16 mouse cellular contexts compared by ENCODE assay signal in genomic region chr2:179664171-179664608, GRCm38 (mm10).
DNase-seq lines count a peak whose midpoint lies in the region; ATAC-seq and TF ChIP-seq lines count a peak whose summit lies in the region.
"Had no signal": no experiment of that assay in that cellular context is flagged by ENCODE, and none has a peak within 500 bp of the region (broad histone marks: within the 10 kb centered on the region; RNA-seq: fewer than 3 reads in every experiment).

No protein-coding gene starts in this region.

- DNase-seq in forebrain, embryonic 11.5 days (ENCODE audit: low spot score) = no peak
- DNase-seq in kidney, postnatal 4 days = peak; percentile 11 to 27
- DNase-seq in kidney, adult 11 months = no peak
- peak; percentile 62 for DNase-seq in CH12.LX (ENCODE audit: extremely low read depth)
- no peak for DNase-seq in urinary bladder, postnatal 4 days (ENCODE audit: low spot score in 2 of 2)
- no peak for DNase-seq in left cerebral cortex, adult 8-10 months (ENCODE audit: low spot score in 2 of 2)
- DNase-seq: adrenal gland, adult 2 months; cerebellum, postnatal 14 days; gastrocnemius, postnatal 14 days; kidney, adult 2 months; thymus, postnatal 36 days had no signal

- H3K4me3 ChIP-seq in forebrain, embryonic 13.5 days = no peak overlapping the region
- no peak overlapping the region for H3K4me3 ChIP-seq in forebrain, embryonic 11.5 days (ENCODE audit: low read depth, low read length)
- H3K4me3 ChIP-seq in CH12.LX (replicated peaks in 1 of 3; ENCODE audit: low read depth in 2 of 3, low read length in 2 of 3, poor library complexity in 1 of 3) = no peak overlapping the region
- no peak overlapping the region for H3K4me3 ChIP-seq in midbrain, embryonic 13.5 days (replicated peaks)
- H3K4me3 ChIP-seq: liver, embryonic 12.5 days; myocyte had no signal

- dilution Hi-C loops in CH12.LX (cut with MboI; ENCODE audit: extremely low pct_ligation_motif_present, extremely low pct_unique_long_range_greater_than_20kb, low sequenced_read_pairs) = no loop called here

- H3K9me3 ChIP-seq in forebrain, embryonic 13.5 days (replicated peaks) = no peaks in the 10 kb centered on the region
- H3K9me3 ChIP-seq in forebrain, embryonic 11.5 days (ENCODE audit: control insufficient read depth, low read length) = no peaks in the 10 kb centered on the region; the same call in 1 of the 2 replicates
- H3K9me3 ChIP-seq in CH12.LX (replicated peaks; ENCODE audit: low read length) = peaks cover 4% of the 10 kb centered on the region
- no peaks in the 10 kb centered on the region for H3K9me3 ChIP-seq in midbrain, embryonic 13.5 days
- H3K9me3 ChIP-seq: liver, embryonic 12.5 days had no signal

- no peak overlapping the region for H3K4me2 ChIP-seq in forebrain, embryonic 13.5 days
- no peak overlapping the region for H3K4me2 ChIP-seq in forebrain, embryonic 11.5 days (ENCODE audit: low read depth, low read length, severe bottlenecking)
- peak overlapping the region; percentile 17; the same call in 1 of the 2 replicates for H3K4me2 ChIP-seq in CH12.LX (ENCODE audit: insufficient read depth, low read depth, poor library complexity, severe bottlenecking)
- no peak overlapping the region for H3K4me2 ChIP-seq in midbrain, embryonic 13.5 days (replicated peaks)
- H3K4me2 ChIP-seq: liver, embryonic 12.5 days had no signal

- no peak for TF ChIP-seq CTCF in CH12.LX (conservative IDR thresholded peaks at IDR 0.05 in 1 of 2, IDR thresholded peaks at IDR 0.05 in 1 of 2; ENCODE audit: low read depth in 2 of 2, low read length in 2 of 2)

- no peak for TF ChIP-seq POLR2A in CH12.LX (IDR thresholded peaks at IDR 0.05; ENCODE audit: low read depth, low read length)

- ATAC-seq in forebrain, embryonic 13.5 days = peak; percentile 70
- no peak for ATAC-seq in forebrain, embryonic 11.5 days (replicated peaks; ENCODE audit: low FRiP score)
- ATAC-seq in midbrain, embryonic 13.5 days = peak; percentile 55
- ATAC-seq: liver, embryonic 12.5 days had no signal

- peaks cover 56% of the 10 kb centered on the region for H3K4me1 ChIP-seq in forebrain, embryonic 13.5 days
- peaks cover 10% of the 10 kb centered on the region for H3K4me1 ChIP-seq in forebrain, embryonic 11.5 days (replicated peaks; ENCODE audit: control insufficient read depth, insufficient read depth, low read length)
- peaks cover 31 to 47% of the 10 kb centered on the region in 2 experiments for H3K4me1 ChIP-seq in CH12.LX (ENCODE audit: control insufficient read depth in 1 of 2, insufficient read depth in 2 of 2)
- H3K4me1 ChIP-seq in midbrain, embryonic 13.5 days (replicated peaks) = peaks cover 44% of the 10 kb centered on the region

- H3K27me3 ChIP-seq in forebrain, embryonic 13.5 days = peaks cover 13% of the 10 kb centered on the region
- no peaks in the 10 kb centered on the region; the same call in 1 of the 2 replicates for H3K27me3 ChIP-seq in forebrain, embryonic 11.5 days (ENCODE audit: control insufficient read depth, insufficient read depth, low read length)
- no peaks in the 10 kb centered on the region for H3K27me3 ChIP-seq in CH12.LX (replicated peaks)
- peaks cover 63% of the 10 kb centered on the region for H3K27me3 ChIP-seq in midbrain, embryonic 13.5 days

- peak; percentile 59 for TF ChIP-seq EP300 in CH12.LX (IDR thresholded peaks at IDR 0.05; ENCODE audit: low read length)

- in situ Hi-C loops in CH12.LX (cut with MboI; ENCODE audit: low pct_ligation_motif_present, low pct_unique_long_range_greater_than_20kb, low sequenced_read_pairs) = no loop called here

- no peaks in the 10 kb centered on the region for H3K79me2 ChIP-seq in CH12.LX (replicated peaks; ENCODE audit: control insufficient read depth, extremely low read depth, insufficient read depth, poor library complexity, severe bottlenecking)

- H3K36me3 ChIP-seq in forebrain, embryonic 13.5 days (ENCODE audit: poor library complexity, severe bottlenecking) = no peaks in the 10 kb centered on the region
- no peaks in the 10 kb centered on the region for H3K36me3 ChIP-seq in forebrain, embryonic 11.5 days (ENCODE audit: control insufficient read depth, insufficient read depth, low read length)
- no peaks in the 10 kb centered on the region for H3K36me3 ChIP-seq in CH12.LX (replicated peaks in 1 of 2; ENCODE audit: control insufficient read depth in 1 of 2, insufficient read depth in 1 of 2, low read length in 1 of 2)
- no peaks in the 10 kb centered on the region for H3K36me3 ChIP-seq in midbrain, embryonic 13.5 days
- H3K36me3 ChIP-seq: liver, embryonic 12.5 days had no signal

- WGBS in forebrain, embryonic 13.5 days = 73% methylated on average over 13 of the region's 13 CpGs
- 85% methylated on average over 13 of the region's 13 CpGs for WGBS in forebrain, embryonic 11.5 days
- WGBS in midbrain, embryonic 13.5 days = 75% methylated on average over 13 of the region's 13 CpGs

- TF ChIP-seq RAD21 in CH12.LX (IDR thresholded peaks at IDR 0.05; ENCODE audit: low read depth, low read length) = no peak

- no peak overlapping the region for H3K9ac ChIP-seq in forebrain, embryonic 13.5 days
- no peak overlapping the region for H3K9ac ChIP-seq in forebrain, embryonic 11.5 days (ENCODE audit: low read length)
- no peak overlapping the region for H3K9ac ChIP-seq in CH12.LX (ENCODE audit: insufficient read depth, low read depth)
- H3K9ac ChIP-seq in midbrain, embryonic 13.5 days (replicated peaks) = no peak overlapping the region
- H3K9ac ChIP-seq: liver, embryonic 12.5 days had no signal

- H3K27ac ChIP-seq in forebrain, embryonic 13.5 days = 0 out of 2 replicates have a peak overlapping the region, but pooled peaks have one; percentile 31
- H3K27ac ChIP-seq in forebrain, embryonic 11.5 days (ENCODE audit: low read depth, low read length) = no peak overlapping the region
- H3K27ac ChIP-seq in CH12.LX (ENCODE audit: insufficient read depth, low read depth) = no peak overlapping the region
- no peak overlapping the region for H3K27ac ChIP-seq in midbrain, embryonic 13.5 days
- H3K27ac ChIP-seq: liver, embryonic 12.5 days; stomach, postnatal 0 days had no signal

TF ChIP-seq in CH12.LX, 34 proteins besides CTCF, POLR2A, EP300 and RAD21:
- TF ChIP-seq ELF1 (IDR thresholded peaks at IDR 0.05; ENCODE audit: low read depth, low read length) (peak; percentile 12; the same call in 1 of the 2 replicates), KAT2A (IDR thresholded peaks at IDR 0.05; ENCODE audit: insufficient replicate concordance, low read length) (0 out of 2 replicates have a peak, but pooled peaks have one; percentile 1), BHLHE40 (IDR thresholded peaks at IDR 0.05; ENCODE audit: low read depth, low read length) (peak; percentile 49; the same call in 1 of the 2 replicates), ZC3H11A (IDR thresholded peaks at IDR 0.05; ENCODE audit: low read depth, low read length) (no peak), MAX (IDR thresholded peaks at IDR 0.05; ENCODE audit: low read length) (no peak), PAX5 (IDR thresholded peaks at IDR 0.05; ENCODE audit: low read length) (no peak), IRF4 (IDR thresholded peaks at IDR 0.05; ENCODE audit: low read depth, low read length) (peak; percentile 20; the same call in 1 of the 2 replicates), SIN3A (IDR thresholded peaks at IDR 0.05; ENCODE audit: low read length) (peak; percentile 48; the same call in 1 of the 2 replicates), MXI1 (IDR thresholded peaks at IDR 0.05; ENCODE audit: low read depth, low read length) (peak; percentile 49; the same call in 1 of the 2 replicates), NRF1 (IDR thresholded peaks at IDR 0.05; ENCODE audit: low read depth, low read length) (0 out of 2 replicates have a peak, but pooled peaks have one; percentile 16), ETS1 (conservative IDR thresholded peaks at IDR 0.05; ENCODE audit: low read depth, low read length) (peak; percentile 37), TCF12 (IDR thresholded peaks at IDR 0.05; ENCODE audit: low read depth, low read length) (peak; percentile 61; the same call in 1 of the 2 replicates), UBTF (IDR thresholded peaks at IDR 0.05; ENCODE audit: low read depth, low read length) (peak; percentile 63; the same call in 1 of the 2 replicates)

Comparison
In these comparisons a context has a peak if more than half of its experiments do, and no peak if none do; other contexts are left out.
1. DNase-seq: peak in kidney, postnatal 4 days (2 of 2) and CH12.LX (single experiment); none in forebrain, embryonic 11.5 days (single experiment), kidney, adult 11 months (single experiment), urinary bladder, postnatal 4 days (0 of 2) and left cerebral cortex, adult 8-10 months (0 of 2).